Mouse (Mus musculus): ENCODE data around the gene Nav1.

- TF ChIP-seq CTCF (IDR thresholded peaks at IDR 0.05; ENCODE audit: low read depth, low read length), result no peak
- TF ChIP-seq POLR2A (IDR thresholded peaks at IDR 0.05; ENCODE audit: extremely low read depth, insufficient read depth, low read length), result no peak
Measured at GRCm38 (mm10) chr1:135466935-135467334, 140.2 kb downstream of the Nav1 start.

Measured in liver, adult 2 months (tissue).